Mouse (Mus musculus): ENCODE measurements around the gene Sox3.

DNA sequence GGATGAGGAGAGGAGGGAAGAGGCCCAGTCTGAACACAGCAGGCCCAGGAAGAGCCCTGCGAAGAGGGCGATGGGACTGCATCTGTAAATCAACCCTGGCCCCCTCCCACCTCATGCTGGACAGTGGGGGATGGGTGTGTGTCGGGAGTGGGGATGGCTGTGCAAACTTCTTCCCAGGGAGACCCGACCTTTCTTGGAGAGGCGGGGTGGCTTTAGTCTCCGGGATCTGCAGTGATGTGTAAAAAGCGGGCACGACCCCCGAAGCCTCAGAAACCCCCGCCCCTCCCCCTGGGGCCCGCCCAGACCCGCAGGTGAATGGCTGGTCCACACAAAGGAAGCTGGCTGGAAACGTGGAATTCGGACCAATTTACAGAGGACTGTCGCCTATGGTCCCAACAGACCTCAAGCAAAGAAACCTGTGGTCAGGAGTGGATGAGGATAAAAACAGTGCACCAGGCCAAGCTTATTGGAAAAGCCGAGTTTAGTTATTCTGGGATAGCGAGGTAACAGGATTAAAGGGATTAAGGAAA is 3.2 kb downstream of the Sox3 start:
- no peak for TF ChIP-seq USF1 (IDR thresholded peaks at IDR 0.05; ENCODE audit: low read depth)
- TF ChIP-seq POLR2AphosphoS2 (IDR thresholded peaks at IDR 0.05; ENCODE audit: insufficient read length, low read depth), result no peak
- no peak for TF ChIP-seq MAX (IDR thresholded peaks at IDR 0.05; ENCODE audit: low read depth)
- no peak for TF ChIP-seq POLR2A (IDR thresholded peaks at IDR 0.05; ENCODE audit: insufficient read length, low read depth)
- TF ChIP-seq SRF (IDR thresholded peaks at IDR 0.05; ENCODE audit: control insufficient read depth, insufficient read length, low read depth), result no peak
- no peak for TF ChIP-seq MYOD1 (IDR thresholded peaks at IDR 0.05; ENCODE audit: control insufficient read depth in 1 of 3, insufficient read length in 2 of 3, low read depth in 2 of 3)
- no peak for TF ChIP-seq TCF12 (IDR thresholded peaks at IDR 0.05; ENCODE audit: insufficient read depth, poor library complexity, severe bottlenecking)
- TF ChIP-seq E2F4 (IDR thresholded peaks at IDR 0.05; ENCODE audit: insufficient read depth), result no peak
- TF ChIP-seq MYOG (IDR thresholded peaks at IDR 0.05; ENCODE audit: control insufficient read depth in 1 of 3, insufficient read depth in 1 of 3, insufficient read length in 2 of 3, low read depth in 2 of 3), result no peak
